Mouse (Mus musculus): ENCODE measurements around the gene Clec11a.
A peak's percentile ranks its signal among the peaks of the same experiment; 100 is the strongest.

The Clec11a gene

GRCm38 (mm10) chr7:44276461-44277249 is 30.0 kb downstream of the Clec11a start:
- DNase-seq = no peak

- no peak for DNase-seq
These were observed 31.2 kb downstream of the Clec11a start for GRCm38 (mm10) chr7:44275546-44275945.

GRCm38 (mm10) chr7:44274096-44274495 is 32.6 kb downstream of the Clec11a start:
- DNase-seq = no peak

DNA sequence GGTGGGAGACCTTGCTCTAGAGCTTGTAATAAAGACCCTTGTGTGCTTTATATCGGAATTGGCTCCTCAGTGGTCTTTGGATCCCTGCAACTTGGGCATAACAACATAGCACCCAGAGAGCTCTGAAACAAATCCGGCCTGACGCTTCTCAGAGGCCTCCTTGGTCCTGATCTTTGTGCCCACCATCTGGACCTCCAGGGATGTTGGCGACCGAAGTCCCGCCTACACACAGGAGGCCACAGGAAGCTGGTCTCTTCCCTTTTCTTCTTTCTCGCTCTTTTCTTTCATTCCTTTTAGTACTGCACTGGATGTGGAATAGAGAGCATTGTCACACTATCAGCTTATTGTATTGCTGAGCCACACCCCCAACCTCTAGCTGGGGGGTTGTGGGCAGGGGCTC is 33.3 kb downstream of the Clec11a start:
- DNase-seq = no peak

GRCm38 (mm10) chr7:44272546-44272945 is 34.2 kb downstream of the Clec11a start:
- DNase-seq = no peak

GRCm38 (mm10) chr7:44271309-44271708 is 35.4 kb downstream of the Clec11a start:
- DNase-seq = no peak

DNA sequence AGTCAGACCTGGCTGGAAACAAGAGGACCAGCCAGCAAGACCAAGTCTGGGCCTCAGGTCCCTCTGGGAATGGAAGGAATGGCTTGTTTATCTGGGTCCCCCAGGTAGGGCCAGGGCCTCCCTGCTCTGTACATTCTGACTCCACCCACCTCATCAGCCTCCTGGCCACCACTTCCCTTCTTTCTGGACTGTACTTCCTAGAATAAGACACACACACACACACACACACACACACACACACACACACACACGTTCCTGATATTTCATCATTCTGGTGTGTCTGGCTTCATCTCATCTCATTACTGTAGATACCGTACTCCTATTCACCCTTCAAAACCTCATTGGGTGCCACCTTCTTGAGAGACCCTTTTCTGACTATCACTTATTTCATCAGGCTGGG is 37.3 kb downstream of the Clec11a start:
- DNase-seq = no peak

GRCm38 (mm10) chr7:44268117-44268516 is 38.6 kb downstream of the Clec11a start:
- DNase-seq = no peak

GRCm38 (mm10) chr7:44262791-44263643 is 43.7 kb downstream of the Clec11a start:
- DNase-seq = peak; percentile 92

DNA sequence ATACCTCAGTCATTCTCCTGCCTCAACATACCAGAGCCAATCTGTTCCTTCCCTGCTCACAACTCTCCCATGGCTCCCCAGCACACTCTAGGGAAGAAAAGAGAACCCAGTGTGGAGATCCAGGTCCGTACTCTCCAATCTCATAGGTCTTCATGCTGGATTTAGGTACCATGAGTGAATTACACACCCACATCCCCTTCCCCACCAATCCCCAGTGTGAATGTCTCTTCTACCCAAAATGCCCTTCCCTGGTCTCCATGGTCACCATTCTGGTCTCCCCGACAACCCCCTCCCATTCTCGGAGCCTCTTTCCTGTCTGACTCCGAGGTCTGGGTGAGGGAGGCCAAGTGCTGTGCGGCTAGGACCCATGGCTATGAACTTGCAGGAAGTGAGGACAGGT is 45.6 kb downstream of the Clec11a start, which contains the start of gene Gm15517:
TSS of gene Gm15517 (plus strand) at position 301 of the 400 bp plus-strand sequence.
- DNase-seq = no peak

DNA sequence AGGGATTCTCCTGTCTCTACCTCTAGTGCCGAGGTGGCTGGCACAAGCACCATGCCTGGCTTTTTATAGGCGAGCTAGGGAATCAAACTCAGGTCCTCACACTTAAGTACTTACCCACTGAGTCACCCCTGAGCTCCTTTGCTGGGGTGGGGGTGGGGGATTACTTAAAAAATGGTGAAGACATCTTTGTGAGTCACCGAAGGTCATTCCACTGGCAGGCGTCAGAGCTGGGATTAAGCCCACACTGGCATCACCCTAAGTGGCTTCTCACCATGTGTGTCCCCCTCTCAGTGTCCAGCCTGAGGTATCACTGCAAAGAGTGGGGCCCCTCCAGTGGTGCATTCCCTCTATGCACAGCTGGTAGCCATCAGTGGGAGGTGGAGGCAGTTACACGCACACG is 46.3 kb downstream of the Clec11a start:
- DNase-seq = no peak

- no peak for DNase-seq
These were observed 49.4 kb downstream of the Clec11a start, which contains the start of gene Acp4 for GRCm38 (mm10) chr7:44257278-44257677. Gene Acp4, minus strand, starts transcription at chr7:44257378.

DNA sequence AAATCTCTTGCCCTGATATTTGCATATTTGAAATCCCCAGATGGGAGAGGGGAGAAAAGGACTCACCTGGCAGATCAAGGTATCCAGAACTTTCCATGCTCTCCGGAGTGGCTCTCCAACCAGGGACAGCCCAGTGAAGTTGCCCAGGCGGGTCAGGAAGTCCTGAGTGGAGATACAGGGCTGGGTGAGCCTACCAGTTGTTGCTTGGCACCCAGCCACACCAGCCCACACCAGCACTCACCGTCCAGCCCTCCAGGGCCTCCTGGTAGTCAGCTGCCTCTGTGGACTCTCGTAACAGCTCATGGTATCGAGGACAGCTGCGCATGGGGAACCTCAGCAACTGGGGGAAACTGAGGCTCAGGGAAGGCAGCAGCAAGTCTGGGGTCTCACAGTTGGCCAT is 51.8 kb downstream of the Clec11a start:
- no peak for DNase-seq

DNA sequence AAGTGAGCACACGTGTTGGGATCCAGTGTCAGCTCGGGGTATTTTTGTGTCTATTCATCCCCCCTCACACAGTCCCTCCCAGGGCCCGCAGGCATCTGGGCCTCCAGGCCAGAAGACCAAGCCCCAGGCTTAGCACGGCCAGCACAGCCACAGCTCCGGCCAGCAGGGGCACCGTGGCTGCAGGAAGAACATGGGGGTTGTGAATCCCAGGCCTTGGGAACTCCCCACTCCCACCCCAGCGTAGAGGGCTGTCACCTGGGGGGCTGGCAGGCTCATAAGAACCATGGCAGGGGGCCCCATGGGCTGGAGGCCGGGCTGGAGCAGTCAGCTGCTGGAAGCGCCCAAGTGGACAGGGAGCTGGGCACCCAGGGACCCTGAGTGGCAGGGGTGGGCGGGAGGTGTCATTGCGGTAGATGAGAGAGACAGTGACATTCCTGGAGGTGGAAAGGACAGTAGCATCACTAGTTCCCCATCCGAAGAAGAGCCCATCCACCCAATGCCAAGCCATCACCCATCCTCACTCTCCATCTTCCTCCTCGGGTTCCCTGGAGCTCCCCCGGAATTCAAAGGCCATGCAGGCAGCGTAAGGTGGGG is 53.6 kb downstream of the Clec11a start:
- no peak for DNase-seq

All from layer of hippocampus, adult 9-11 months (tissue).